Mouse (Mus musculus) megakaryocyte, embryonic 14.5 days (primary cell): ENCODE measurements around the gene Ankrd1.

Experiments used
- FLI1 ChIP-seq: IDR thresholded peaks from 2 replicates; pipeline ENCODE4 v1.6.1; 2012; ENCODE audit warnings: low read length, inconsistent platforms, mixed read lengths
- GATA1 ChIP-seq: IDR thresholded peaks from 3 replicates; pipeline ENCODE4 v1.6.1; 2012; ENCODE audit warnings: mixed read lengths, low read length, inconsistent platforms, borderline replicate concordance

GRCm38 (mm10) chr19:36119783-36120471 lies at the start of gene Ankrd1:
- TF ChIP-seq GATA1 (no peak), FLI1 (no peak)
